In the genomic region with DNA sequence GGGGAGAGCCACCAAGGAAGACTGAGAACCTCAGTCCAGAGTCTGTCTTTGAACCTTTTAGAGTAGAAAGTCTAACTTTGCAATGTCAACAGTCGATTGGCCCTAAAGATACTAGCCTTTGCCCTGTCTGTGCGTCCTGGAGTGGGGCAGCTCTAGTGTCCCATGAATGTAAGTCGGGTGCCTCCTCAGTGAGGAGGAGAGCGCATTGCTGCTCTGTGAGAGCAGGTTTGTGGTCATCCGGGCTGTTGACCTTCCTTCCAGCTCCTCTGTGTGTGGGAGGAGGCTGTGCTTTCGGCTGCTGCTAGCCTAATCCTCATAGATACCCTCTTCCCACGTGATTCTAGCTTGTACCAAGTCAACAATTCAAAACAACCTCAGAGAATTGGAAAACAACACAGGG, we compare ENCODE assay signal across 11 mouse cellular contexts. TPM values are rescaled to one million over a fixed set of nuclear protein-coding genes. Genes with fewer than 3 reads are reported as not detected.
DNase-seq lines count a peak whose midpoint lies in the region; ATAC-seq and TF ChIP-seq lines count a peak whose summit lies in the region.
"Had no signal": no experiment of that assay in that cellular context is flagged by ENCODE, and none has a peak within 500 bp of the region (broad histone marks: within the 10 kb centered on the region; RNA-seq: fewer than 3 reads in every experiment).

No protein-coding gene starts in this region.

- H3K4me2 ChIP-seq in lung, embryonic 14.5 days, result no peak overlapping the region
- H3K4me2 ChIP-seq in heart, embryonic 13.5 days, result peak overlapping the region; percentile 67
- H3K4me2 ChIP-seq in intestine, embryonic 16.5 days (ENCODE audit: low read depth, low read length), result peak overlapping the region; percentile 45; the same call in 1 of the 2 replicates
- H3K4me2 ChIP-seq in liver, embryonic 11.5 days, result peak overlapping the region; percentile 59

- WGBS in lung, embryonic 14.5 days, result 31% methylated on average over 7 of the region's 7 CpGs
- WGBS in heart, embryonic 13.5 days, result 39% methylated on average over 7 of the region's 7 CpGs
- 41% methylated on average over 7 of the region's 7 CpGs for WGBS in intestine, embryonic 16.5 days
- 35% methylated on average over 7 of the region's 7 CpGs for WGBS in liver, embryonic 11.5 days

- no peak overlapping the region for H3K9ac ChIP-seq in lung, embryonic 14.5 days
- peak overlapping the region; percentile 48; the same call in 1 of the 2 replicates for H3K9ac ChIP-seq in heart, embryonic 13.5 days
- H3K9ac ChIP-seq in intestine, embryonic 16.5 days (ENCODE audit: low read depth, low read length), result peak overlapping the region; percentile 4; the same call in 1 of the 2 replicates
- H3K9ac ChIP-seq in liver, embryonic 11.5 days (ENCODE audit: low read depth, low read length), result peak overlapping the region; percentile 20; the same call in 1 of the 2 replicates

- no peak for ATAC-seq in lung, embryonic 14.5 days (ENCODE audit: insufficient read depth)
- no peak for ATAC-seq in heart, embryonic 13.5 days (ENCODE audit: extremely low read depth, insufficient number of reproducible peaks, low FRiP score, low TSS enrichment)
- peak; percentile 7; the same call in 1 of the 2 replicates for ATAC-seq in intestine, embryonic 16.5 days
- ATAC-seq in liver, embryonic 11.5 days (replicated peaks; ENCODE audit: low FRiP score), result no peak

- no peak overlapping the region for H3K27ac ChIP-seq in lung, embryonic 14.5 days (ENCODE audit: low read depth)
- H3K27ac ChIP-seq in heart, embryonic 13.5 days (replicated peaks), result peak overlapping the region; percentile 83
- H3K27ac ChIP-seq in intestine, embryonic 16.5 days (ENCODE audit: low read length), result peak overlapping the region; percentile 62
- H3K27ac ChIP-seq in liver, embryonic 11.5 days (ENCODE audit: low read depth, low read length), result peak overlapping the region; percentile 55

- 0 out of 2 replicates have a peak, but pooled peaks cover 4% of the 10 kb centered on the region for H3K27me3 ChIP-seq in lung, embryonic 14.5 days (ENCODE audit: insufficient read depth, low read length)
- peaks cover 23% of the 10 kb centered on the region for H3K27me3 ChIP-seq in heart, embryonic 13.5 days (replicated peaks)
- no peaks in the 10 kb centered on the region for H3K27me3 ChIP-seq in intestine, embryonic 16.5 days (replicated peaks; ENCODE audit: control insufficient read depth, insufficient read depth, low read length)
- H3K27me3 ChIP-seq in liver, embryonic 11.5 days (replicated peaks; ENCODE audit: control insufficient read depth, insufficient read depth, low read length), result no peaks in the 10 kb centered on the region

- no peaks in the 10 kb centered on the region for H3K9me3 ChIP-seq in lung, embryonic 14.5 days (ENCODE audit: low read depth, low read length)
- H3K9me3 ChIP-seq in heart, embryonic 13.5 days, result no peaks in the 10 kb centered on the region
- H3K9me3 ChIP-seq in intestine, embryonic 16.5 days (ENCODE audit: control insufficient read depth, low read length), result no peaks in the 10 kb centered on the region
- H3K9me3 ChIP-seq in liver, embryonic 11.5 days (ENCODE audit: control insufficient read depth, low read length), result no peaks in the 10 kb centered on the region
- H3K9me3 ChIP-seq: neural tube, embryonic 13.5 days had no signal

- H3K4me1 ChIP-seq in lung, embryonic 14.5 days (ENCODE audit: insufficient read depth), result 0 out of 2 replicates have a peak, but pooled peaks cover 3% of the 10 kb centered on the region
- H3K4me1 ChIP-seq in heart, embryonic 13.5 days, result peaks cover 40% of the 10 kb centered on the region
- peaks cover 28% of the 10 kb centered on the region for H3K4me1 ChIP-seq in intestine, embryonic 16.5 days (ENCODE audit: control insufficient read depth, insufficient read depth, low read length)
- peaks cover 23% of the 10 kb centered on the region for H3K4me1 ChIP-seq in liver, embryonic 11.5 days (replicated peaks; ENCODE audit: control insufficient read depth, insufficient read depth, low read length)

- TF ChIP-seq CTCF in lung, embryonic 14.5 days (IDR thresholded peaks at IDR 0.05; ENCODE audit: low read depth), result no peak

- no peak overlapping the region for H3K4me3 ChIP-seq in lung, embryonic 14.5 days (ENCODE audit: low read depth, low read length)
- no peak overlapping the region for H3K4me3 ChIP-seq in heart, embryonic 13.5 days
- no peak overlapping the region for H3K4me3 ChIP-seq in intestine, embryonic 16.5 days (ENCODE audit: low read length)
- H3K4me3 ChIP-seq in liver, embryonic 11.5 days (ENCODE audit: low read depth, low read length), result no peak overlapping the region

- peak; percentile 9 for DNase-seq in lung, embryonic 14.5 days
- no peak for DNase-seq in lung, postnatal 4 days
- DNase-seq in liver, embryonic 11.5 days (ENCODE audit: low spot score), result no peak
- DNase-seq in thymus, adult 18-20 months, result no peak
- DNase-seq in layer of hippocampus, adult 18-20 months (ENCODE audit: low spot score in 2 of 2), result no peak
- no peak for DNase-seq in layer of hippocampus, adult 9-11 months
- DNase-seq: adrenal gland, adult 2 months had no signal

- no peaks in the 10 kb centered on the region for H3K36me3 ChIP-seq in lung, embryonic 14.5 days (ENCODE audit: insufficient read depth)
- no peaks in the 10 kb centered on the region for H3K36me3 ChIP-seq in heart, embryonic 13.5 days
- no peaks in the 10 kb centered on the region for H3K36me3 ChIP-seq in intestine, embryonic 16.5 days (ENCODE audit: control insufficient read depth, insufficient read depth, low read length)
- H3K36me3 ChIP-seq in liver, embryonic 11.5 days (ENCODE audit: control insufficient read depth, insufficient read depth, low read length), result no peaks in the 10 kb centered on the region
- H3K36me3 ChIP-seq: neural tube, embryonic 13.5 days had no signal

RNA-seq across cellular contexts. Expression of gene Marc2, which starts 4.9 kb away (rescaled TPM):
- polyA plus RNA-seq in lung, embryonic 14.5 days (2014; fragmentation: Nextera tagmentation; extraction: Ambion mirVana), result 152 and 163 TPM in 2 replicates
- 98.8 and 124 TPM in 2 replicates for polyA plus RNA-seq in heart, embryonic 13.5 days (2015; fragmentation: Nextera tagmentation; extraction: Ambion mirVana)
- polyA plus RNA-seq in intestine, embryonic 16.5 days (2015; fragmentation: Nextera tagmentation; extraction: Ambion mirVana), result 404 and 475 TPM in 2 replicates
- polyA plus RNA-seq in liver, embryonic 11.5 days (2014; fragmentation: Nextera tagmentation; extraction: Ambion mirVana), result 240 and 250 TPM in 2 replicates
- 100 to 1,000 TPM; 117 to 122 TPM for total RNA-seq in layer of hippocampus, adult 18-20 months (2021)

RNA-seq across cellular contexts. Expression of gene C130074G19Rik, which starts 31.9 kb away (rescaled TPM):
- 2.5 and 3.0 TPM in 2 replicates for polyA plus RNA-seq in lung, embryonic 14.5 days (2014; fragmentation: Nextera tagmentation; extraction: Ambion mirVana)
- 0.64 and 0.71 TPM in 2 replicates for polyA plus RNA-seq in heart, embryonic 13.5 days (2015; fragmentation: Nextera tagmentation; extraction: Ambion mirVana)
- polyA plus RNA-seq in intestine, embryonic 16.5 days (2015; fragmentation: Nextera tagmentation; extraction: Ambion mirVana), result 1.8 and 2.0 TPM in 2 replicates
- 1.9 and 2.0 TPM in 2 replicates for polyA plus RNA-seq in liver, embryonic 11.5 days (2014; fragmentation: Nextera tagmentation; extraction: Ambion mirVana)
- 1 to 10 TPM; 7.1 to 8.8 TPM for total RNA-seq in layer of hippocampus, adult 18-20 months (2021)
- total RNA-seq: granulocyte monocyte progenitor cell, adult 5-6 weeks had no signal

RNA-seq across cellular contexts. Expression of gene Marc1, which starts 40.1 kb away (rescaled TPM):
- not detected in 2 replicates for polyA plus RNA-seq in lung, embryonic 14.5 days (2014; fragmentation: Nextera tagmentation; extraction: Ambion mirVana)
- polyA plus RNA-seq in heart, embryonic 13.5 days (2015; fragmentation: Nextera tagmentation; extraction: Ambion mirVana), result 0.43 TPM in 1 of 2 replicates, not detected in the other
- 1.1 and 1.5 TPM in 2 replicates for polyA plus RNA-seq in intestine, embryonic 16.5 days (2015; fragmentation: Nextera tagmentation; extraction: Ambion mirVana)
- polyA plus RNA-seq in liver, embryonic 11.5 days (2014; fragmentation: Nextera tagmentation; extraction: Ambion mirVana), result 3.9 and 5.1 TPM in 2 replicates
- total RNA-seq in layer of hippocampus, adult 18-20 months (2021), result under 1 TPM in 1 of 2 experiments, not detected in 1; 0.25 TPM
- total RNA-seq: granulocyte monocyte progenitor cell, adult 5-6 weeks had no signal
- polyA plus RNA-seq: neural tube, embryonic 13.5 days had no signal
